ENCODE assay signal across 8 mouse cellular contexts in genomic region chr9:66605876-66606750, GRCm38 (mm10). TPM values are rescaled to one million over a fixed set of nuclear protein-coding genes. Genes with fewer than 3 reads are reported as not detected.
DNase-seq lines count a peak whose midpoint lies in the region; ATAC-seq and TF ChIP-seq lines count a peak whose summit lies in the region.

No protein-coding gene starts in this region.

- no peak overlapping the region for H3K4me2 ChIP-seq in forebrain, embryonic 11.5 days (ENCODE audit: low read depth, low read length, severe bottlenecking)
- H3K4me2 ChIP-seq in forebrain, embryonic 16.5 days (ENCODE audit: low read length): no peak overlapping the region
- peak overlapping the region; percentile 26; the same call in 1 of the 2 replicates for H3K4me2 ChIP-seq in stomach, embryonic 14.5 days (replicated peaks; ENCODE audit: low read depth, low read length)

- no peaks in the 10 kb centered on the region; the same call in 1 of the 2 replicates for H3K27me3 ChIP-seq in forebrain, embryonic 11.5 days (ENCODE audit: control insufficient read depth, insufficient read depth, low read length)
- no peaks in the 10 kb centered on the region for H3K27me3 ChIP-seq in forebrain, embryonic 16.5 days (replicated peaks; ENCODE audit: control insufficient read depth, insufficient read depth, low read length)
- no peaks in the 10 kb centered on the region for H3K27me3 ChIP-seq in liver, adult 2 months (ENCODE audit: control insufficient read depth, insufficient read depth, low read length)
- no peaks in the 10 kb centered on the region for H3K27me3 ChIP-seq in stomach, embryonic 14.5 days (ENCODE audit: control insufficient read depth, insufficient read depth, low read length)

- no peak overlapping the region for H3K27ac ChIP-seq in forebrain, embryonic 11.5 days (ENCODE audit: low read depth, low read length)
- H3K27ac ChIP-seq in forebrain, embryonic 16.5 days (ENCODE audit: low read length): no peak overlapping the region
- H3K27ac ChIP-seq in liver, adult 2 months (replicated peaks; ENCODE audit: insufficient read depth, low read depth, low read length): peak overlapping the region; percentile 99
- no peak overlapping the region for H3K27ac ChIP-seq in stomach, embryonic 14.5 days (ENCODE audit: low read length)
- H3K27ac ChIP-seq in left cerebral cortex, adult 2 months: no peak overlapping the region

- H3K9ac ChIP-seq in forebrain, embryonic 11.5 days (ENCODE audit: low read length): no peak overlapping the region
- H3K9ac ChIP-seq in forebrain, embryonic 16.5 days (replicated peaks; ENCODE audit: low read depth, low read length): no peak overlapping the region
- H3K9ac ChIP-seq in liver, adult 2 months (ENCODE audit: low read depth, low read length): no peak overlapping the region
- H3K9ac ChIP-seq in stomach, embryonic 14.5 days (replicated peaks; ENCODE audit: low read depth, low read length): no peak overlapping the region

- no peaks in the 10 kb centered on the region for H3K79me2 ChIP-seq in liver, adult 2 months (ENCODE audit: control insufficient read depth, insufficient read depth, low read length)

- TF ChIP-seq CTCF in liver, adult 2 months (IDR thresholded peaks at IDR 0.05; ENCODE audit: low read depth, low read length): no peak
- no peak for TF ChIP-seq CTCF in left cerebral cortex, adult 2 months (IDR thresholded peaks at IDR 0.05)

- no peak for ATAC-seq in forebrain, embryonic 11.5 days (replicated peaks; ENCODE audit: low FRiP score)
- ATAC-seq in forebrain, embryonic 16.5 days: no peak
- ATAC-seq in stomach, embryonic 14.5 days (ENCODE audit: insufficient number of reproducible peaks, insufficient read depth, low FRiP score, low read depth): peak; percentile 46; the same call in 1 of the 2 replicates
- ATAC-seq in frontal cortex, adult (ENCODE audit: low TSS enrichment): no peak

- H3K4me1 ChIP-seq in forebrain, embryonic 11.5 days (replicated peaks; ENCODE audit: control insufficient read depth, insufficient read depth, low read length): no peaks in the 10 kb centered on the region
- H3K4me1 ChIP-seq in forebrain, embryonic 16.5 days (replicated peaks; ENCODE audit: control insufficient read depth, insufficient read depth, low read length): no peaks in the 10 kb centered on the region
- peaks cover 21% of the 10 kb centered on the region for H3K4me1 ChIP-seq in liver, adult 2 months (ENCODE audit: control insufficient read depth, insufficient read depth, low read length)
- 0 out of 2 replicates have a peak, but pooled peaks cover 2% of the 10 kb centered on the region for H3K4me1 ChIP-seq in stomach, embryonic 14.5 days (ENCODE audit: control insufficient read depth, insufficient read depth, low read length)

- WGBS in forebrain, embryonic 11.5 days: 80% methylated on average over 13 of the region's 13 CpGs
- 53% methylated on average over 13 of the region's 13 CpGs for WGBS in forebrain, embryonic 16.5 days
- WGBS in liver, adult 2 months: 27% methylated on average over 13 of the region's 13 CpGs
- WGBS in stomach, embryonic 14.5 days: 50% methylated on average over 13 of the region's 13 CpGs

- no peak overlapping the region for H3K4me3 ChIP-seq in forebrain, embryonic 11.5 days (ENCODE audit: low read depth, low read length)
- no peak overlapping the region for H3K4me3 ChIP-seq in forebrain, embryonic 16.5 days (replicated peaks; ENCODE audit: low read length)
- no peak overlapping the region for H3K4me3 ChIP-seq in liver, adult 2 months (ENCODE audit: insufficient read depth, low read depth, low read length)
- no peak overlapping the region for H3K4me3 ChIP-seq in stomach, embryonic 14.5 days (ENCODE audit: low read depth, low read length)
- no peak overlapping the region for H3K4me3 ChIP-seq in left cerebral cortex, adult 2 months

- no peak for TF ChIP-seq POLR2A in liver, adult 2 months (IDR thresholded peaks at IDR 0.05; ENCODE audit: extremely low read depth, insufficient read depth, low read length)

- H3K9me3 ChIP-seq in forebrain, embryonic 11.5 days (ENCODE audit: control insufficient read depth, low read length): no peaks in the 10 kb centered on the region
- H3K9me3 ChIP-seq in forebrain, embryonic 16.5 days (ENCODE audit: control insufficient read depth, low read length): no peaks in the 10 kb centered on the region
- H3K9me3 ChIP-seq in stomach, embryonic 14.5 days (ENCODE audit: control insufficient read depth, low read depth, low read length): no peaks in the 10 kb centered on the region

- peak; percentile 7 for DNase-seq in forebrain, embryonic 11.5 days (ENCODE audit: low spot score)
- peak; percentile 70 to 81 for DNase-seq in cerebellum, postnatal 25 days
- peak; percentile 94 for DNase-seq in liver, adult 2 months (ENCODE audit: extremely low read depth, low read depth, low spot score)
- DNase-seq in thymus, postnatal 10 days (ENCODE audit: low spot score in 2 of 2): no peak
- no peak for DNase-seq in left cerebral cortex, adult 2 months (ENCODE audit: extremely low spot score in 1 of 2, low spot score in 2 of 2)

- no peaks in the 10 kb centered on the region for H3K36me3 ChIP-seq in forebrain, embryonic 11.5 days (ENCODE audit: control insufficient read depth, insufficient read depth, low read length)
- H3K36me3 ChIP-seq in forebrain, embryonic 16.5 days (ENCODE audit: control insufficient read depth, insufficient read depth): no peaks in the 10 kb centered on the region
- no peaks in the 10 kb centered on the region for H3K36me3 ChIP-seq in liver, adult 2 months (ENCODE audit: control insufficient read depth, insufficient read depth, low read length)
- H3K36me3 ChIP-seq in stomach, embryonic 14.5 days (ENCODE audit: control insufficient read depth, insufficient read depth, low read length): no peaks in the 10 kb centered on the region

- intact Hi-C loops in left cerebral cortex, adult 2 months (cut with DNase I): no loop called here

RNA-seq across cellular contexts. Expression of gene Usp3, which starts 13.2 kb away (rescaled TPM):
- polyA plus RNA-seq in forebrain, embryonic 11.5 days (2014; fragmentation: Nextera tagmentation; extraction: Ambion mirVana): 92.4 and 99.8 TPM in 2 replicates
- polyA plus RNA-seq in forebrain, embryonic 16.5 days (2015; fragmentation: Nextera tagmentation; extraction: Ambion mirVana): 93.0 and 110 TPM in 2 replicates
- 37.7 and 41.5 TPM in 2 replicates for total RNA-seq in liver, adult 2 months (2014; rRNA removed)
- polyA plus RNA-seq in liver, adult 2 months (2012; rRNA removed): 9.8 and 11.2 TPM in 2 replicates
- polyA plus RNA-seq in stomach, embryonic 14.5 days (2014; fragmentation: Nextera tagmentation; extraction: Ambion mirVana): 74.3 and 81.4 TPM in 2 replicates
- 10 to 100 TPM; 32.5 to 40.0 TPM for total RNA-seq in left cerebral cortex, adult 2 months (2021)

Comparison
In these comparisons a context has a peak if more than half of its experiments do, and no peak if none do; other contexts are left out.
1. DNase-seq: peak in forebrain, embryonic 11.5 days (single experiment), cerebellum, postnatal 25 days (2 of 2) and liver, adult 2 months (single experiment); none in thymus, postnatal 10 days (0 of 2) and left cerebral cortex, adult 2 months (0 of 2).